Mouse (Mus musculus) heart, embryonic 11.5 days (tissue): ENCODE results near the gene Rassf4. TPM values are rescaled to one million over a fixed set of nuclear protein-coding genes. Genes with fewer than 3 reads are reported as not detected.

Source experiments
- ATAC-seq: fragments of 200-750 bp; cut with Nextera tagmentation; replicated peaks from 2 replicates; pipeline ENCODE4 v1.8.0; 2017; ENCODE audit warnings: moderate library complexity; ENCODE audit not compliant: insufficient number of reproducible peaks, low FRiP score, low TSS enrichment
- H3K27ac ChIP-seq: fragments of 300-500 bp; sonication (generic); 2 replicates; pipeline ENCODE4 v1.5.1; 2014; ENCODE audit warnings: mild to moderate bottlenecking, low read depth, low read length
- H3K27me3 ChIP-seq: fragments of 300-500 bp; sonication (generic); 2 replicates; pipeline ENCODE4 v1.6.1; 2014; ENCODE audit warnings: mild to moderate bottlenecking, low read length, mixed read lengths; ENCODE audit not compliant: control insufficient read depth, insufficient read depth
- H3K36me3 ChIP-seq: fragments of 300-500 bp; sonication (generic); 2 replicates; pipeline ENCODE4 v1.6.1; 2014; ENCODE audit warnings: mild to moderate bottlenecking, low read length, moderate library complexity, mixed read lengths; ENCODE audit not compliant: control insufficient read depth, insufficient read depth
- H3K4me1 ChIP-seq: fragments of 300-500 bp; sonication (generic); 2 replicates; pipeline ENCODE4 v1.6.1; 2014; ENCODE audit warnings: low read length; ENCODE audit not compliant: control insufficient read depth, insufficient read depth
- H3K4me2 ChIP-seq: fragments of 300-500 bp; sonication (generic); 2 replicates; pipeline ENCODE4 v1.6.1; 2014; ENCODE audit warnings: mild to moderate bottlenecking, moderate library complexity
- H3K4me3 ChIP-seq: fragments of 300-500 bp; sonication (generic); 2 replicates; pipeline ENCODE4 v1.5.1; 2014; ENCODE audit warnings: low read depth, low read length
- H3K9ac ChIP-seq: fragments of 300-500 bp; sonication (generic); 2 replicates; pipeline ENCODE4 v1.6.1; 2014; ENCODE audit warnings: mild to moderate bottlenecking, low read depth, low read length, moderate library complexity
- H3K9me3 ChIP-seq: fragments of 300-500 bp; sonication (generic); replicated peaks from 2 replicates; pipeline ENCODE4 v1.6.1; 2016; ENCODE audit warnings: low read length; ENCODE audit not compliant: control insufficient read depth
- WGBS: fragments of 180-500 bp; shearing (Covaris S2); extraction: QIAGEN DNeasy Blood & Tissue Kit; methylation state at CpG from one replicate; pipeline ENCODE4 v1.1.7; 2014; ENCODE audit not compliant: insufficient replicate concordance; 5-methylcytosine and 5-hydroxymethylcytosine counted together
- polyA plus RNA-seq: library from polyadenylated mRNA; unstranded; fragments of >200 nt; fragmentation: Nextera tagmentation; extraction: Ambion mirVana; gene quantifications from 2 replicates; pipeline ENCODE4 v1.2.1, GENCODE M21; 2014

Gene Rassf4
- polyA plus RNA-seq, 1 experiment from 2014 or later, result 6.9 TPM

DNA sequence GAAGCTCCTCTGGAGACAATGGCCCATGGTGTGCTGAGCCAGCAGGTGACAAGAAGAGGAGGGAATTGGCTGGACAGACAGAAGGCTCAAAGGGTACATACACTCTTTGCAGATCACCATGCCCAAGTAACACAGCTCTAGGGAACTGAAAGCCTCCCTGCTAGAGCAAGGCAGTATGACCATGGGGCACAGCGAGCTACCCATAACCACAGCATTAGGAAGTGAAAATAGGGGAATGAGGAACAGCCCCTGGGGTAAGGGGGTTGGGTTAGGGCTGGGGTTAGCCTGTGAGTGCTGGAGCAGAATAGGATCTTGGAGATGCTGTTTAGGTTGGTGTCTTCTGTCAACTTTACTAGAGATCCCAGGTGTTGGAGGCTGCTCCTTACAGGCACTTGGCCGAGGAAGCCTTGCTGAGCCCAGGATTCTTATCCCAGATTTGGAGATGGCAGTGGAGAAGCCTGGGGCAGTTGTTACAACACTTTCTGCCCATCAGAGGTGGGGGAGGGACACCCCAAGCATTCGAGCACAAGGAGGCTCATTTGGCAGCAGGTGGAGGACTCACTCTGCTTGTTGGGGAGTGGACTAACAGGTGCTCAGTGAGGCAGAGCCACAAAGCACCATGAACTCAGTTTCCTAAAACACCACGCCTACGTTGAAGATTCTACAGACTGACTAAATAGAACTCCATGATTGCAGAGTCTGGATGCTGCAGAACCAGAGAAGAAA, 6.0 kb upstream of the Rassf4 start:
- Histone ChIP-seq H3K4me3 (no peak overlapping the region), H3K9me3 (no peaks in the 10 kb centered on the region), H3K27me3 (no peaks in the 10 kb centered on the region), H3K27ac (no peak overlapping the region), H3K4me1 (peaks cover 20% of the 10 kb centered on the region), H3K36me3 (no peaks in the 10 kb centered on the region), H3K4me2 (no peak overlapping the region), H3K9ac (no peak overlapping the region)
- 53% methylated on average over 5 of the region's 5 CpGs for WGBS
- no peak for ATAC-seq

GRCm38 (mm10) chr6:116677321-116677720, 3.6 kb upstream of the Rassf4 start:
- Histone ChIP-seq H3K27ac (no peak overlapping the region), H3K9ac (no peak overlapping the region), H3K27me3 (no peaks in the 10 kb centered on the region), H3K36me3 (no peaks in the 10 kb centered on the region), H3K4me2 (no peak overlapping the region), H3K4me1 (peaks cover 27% of the 10 kb centered on the region), H3K4me3 (no peak overlapping the region), H3K9me3 (no peaks in the 10 kb centered on the region)
- WGBS, result 63% methylated on average over 6 of the region's 6 CpGs
- no peak for ATAC-seq

- Histone ChIP-seq H3K9me3 (no peaks in the 10 kb centered on the region), H3K36me3 (no peaks in the 10 kb centered on the region), H3K4me3 (no peak overlapping the region), H3K9ac (no peak overlapping the region), H3K4me1 (peaks cover 29% of the 10 kb centered on the region), H3K27ac (no peak overlapping the region), H3K4me2 (no peak overlapping the region), H3K27me3 (no peaks in the 10 kb centered on the region; the same call in 1 of the 2 replicates)
- WGBS, result 41% methylated on average over 10 of the region's 10 CpGs
- ATAC-seq, result no peak
Observed at GRCm38 (mm10) chr6:116676355-116676913, 2.7 kb upstream of the Rassf4 start.

DNA sequence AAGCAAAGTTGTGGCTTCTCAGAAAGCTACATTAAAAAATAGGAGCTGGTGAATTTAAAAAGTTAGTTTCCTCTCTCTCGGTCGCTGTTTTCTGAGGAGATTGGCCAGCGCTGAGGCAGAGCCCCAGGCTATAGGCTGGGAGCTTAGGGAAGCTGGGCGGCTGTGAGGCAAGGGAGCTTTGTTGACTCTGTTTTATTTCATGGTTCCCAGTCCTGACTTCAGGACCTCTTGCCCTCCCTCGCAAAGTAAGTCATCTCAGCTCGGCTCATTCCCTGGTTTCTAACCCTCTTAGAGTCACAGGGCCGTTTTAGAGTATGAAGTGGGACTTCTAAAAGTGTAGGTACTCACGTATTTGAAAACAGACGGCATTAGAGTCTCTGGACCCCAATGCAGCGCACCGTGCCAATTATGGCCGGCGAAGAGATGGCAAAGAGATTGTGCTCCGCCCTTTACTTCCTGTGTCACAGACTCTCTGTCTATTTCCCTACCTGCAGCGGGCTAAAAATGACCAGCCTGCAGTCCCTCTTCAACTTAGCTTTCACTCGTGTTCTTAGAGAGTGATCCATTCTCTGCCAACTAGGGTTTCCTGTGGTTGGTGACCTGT, 633 bp upstream of the Rassf4 start:
- Histone ChIP-seq H3K36me3 (no peaks in the 10 kb centered on the region), H3K27me3 (no peaks in the 10 kb centered on the region; the same call in 1 of the 2 replicates), H3K9me3 (no peaks in the 10 kb centered on the region), H3K9ac (peak overlapping the region; percentile 68), H3K4me1 (peaks cover 28% of the 10 kb centered on the region), H3K4me2 (peak overlapping the region; percentile 96), H3K4me3 (peak overlapping the region; percentile 59), H3K27ac (peak overlapping the region; percentile 76; the same call in 1 of the 2 replicates)
- ATAC-seq, result no peak
- 19% methylated on average over 16 of the region's 16 CpGs for WGBS

DNA sequence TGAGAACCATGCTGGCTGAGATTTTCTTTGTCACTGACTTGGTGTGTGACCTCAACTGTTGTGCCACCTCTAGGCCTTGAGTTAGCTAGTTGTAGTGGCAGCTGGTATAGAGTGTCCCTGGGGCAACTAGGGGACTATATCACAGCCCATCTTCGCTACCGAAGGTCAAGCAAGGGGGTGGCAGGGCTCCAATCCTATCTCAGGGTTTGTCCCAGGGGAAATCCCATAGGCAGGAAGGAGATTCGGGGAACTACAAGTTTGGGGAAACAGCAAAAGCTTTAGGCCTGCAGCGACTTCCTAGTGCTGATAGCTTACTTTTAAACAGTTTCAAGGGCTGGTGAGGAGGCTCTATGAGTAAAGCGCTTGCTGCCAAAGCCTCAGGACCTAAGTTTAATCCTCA, 1.4 kb downstream of the Rassf4 start:
- 55% methylated on average over 5 of the region's 5 CpGs for WGBS
- Histone ChIP-seq H3K9me3 (no peaks in the 10 kb centered on the region), H3K27me3 (no peaks in the 10 kb centered on the region; the same call in 1 of the 2 replicates), H3K4me3 (no peak overlapping the region), H3K9ac (no peak overlapping the region), H3K27ac (no peak overlapping the region), H3K4me2 (peak overlapping the region; percentile 96; the same call in 1 of the 2 replicates), H3K36me3 (no peaks in the 10 kb centered on the region), H3K4me1 (peaks cover 28% of the 10 kb centered on the region)
- no peak for ATAC-seq

- Histone ChIP-seq H3K36me3 (no peaks in the 10 kb centered on the region), H3K9ac (no peak overlapping the region), H3K4me3 (no peak overlapping the region), H3K4me1 (peaks cover 24% of the 10 kb centered on the region), H3K27ac (no peak overlapping the region), H3K4me2 (no peak overlapping the region), H3K9me3 (no peaks in the 10 kb centered on the region), H3K27me3 (no peaks in the 10 kb centered on the region; the same call in 1 of the 2 replicates)
- 84% methylated on average over 4 of the region's 4 CpGs for WGBS
- no peak for ATAC-seq
Observed at GRCm38 (mm10) chr6:116671768-116672167, 2.0 kb downstream of the Rassf4 start.

- Histone ChIP-seq H3K9ac (0 out of 2 replicates have a peak overlapping the region, but pooled peaks have one; percentile 16), H3K27me3 (no peaks in the 10 kb centered on the region; the same call in 1 of the 2 replicates), H3K9me3 (no peaks in the 10 kb centered on the region), H3K36me3 (no peaks in the 10 kb centered on the region), H3K4me1 (peaks cover 19% of the 10 kb centered on the region), H3K4me2 (peak overlapping the region; percentile 23; the same call in 1 of the 2 replicates), H3K27ac (0 out of 2 replicates have a peak overlapping the region, but pooled peaks have one; percentile 46), H3K4me3 (no peak overlapping the region)
- 13% methylated on average over 5 of the region's 5 CpGs for WGBS
- ATAC-seq, result no peak
Observed at GRCm38 (mm10) chr6:116671031-116671430, 2.7 kb downstream of the Rassf4 start.

GRCm38 (mm10) chr6:116670144-116670543, 3.6 kb downstream of the Rassf4 start:
- Histone ChIP-seq H3K4me1 (peaks cover 22% of the 10 kb centered on the region), H3K4me3 (no peak overlapping the region), H3K9ac (no peak overlapping the region), H3K9me3 (no peaks in the 10 kb centered on the region), H3K36me3 (no peaks in the 10 kb centered on the region), H3K27ac (no peak overlapping the region), H3K27me3 (no peaks in the 10 kb centered on the region; the same call in 1 of the 2 replicates), H3K4me2 (no peak overlapping the region)
- no peak for ATAC-seq
- 41% methylated on average over 6 of the region's 6 CpGs for WGBS
